Mouse (Mus musculus) kidney, adult 2 months (tissue): ENCODE data around the gene Gpr4.

Experiments used
- CTCF ChIP-seq: fragments of 200-500 bp; conservative IDR thresholded peaks from 2 replicates; pipeline ENCODE4 v1.5.1; 2011; ENCODE audit warnings: low read depth, mild to moderate bottlenecking, control low read depth, low read length, moderate library complexity, mixed read lengths; ENCODE audit not compliant: insufficient read depth, insufficient read length
- POLR2A ChIP-seq: fragments of 200-500 bp; IDR thresholded peaks from one replicate; pipeline ENCODE4 v1.6.1; 2011; ENCODE audit warnings: low read depth, low read length, control low read depth

DNA sequence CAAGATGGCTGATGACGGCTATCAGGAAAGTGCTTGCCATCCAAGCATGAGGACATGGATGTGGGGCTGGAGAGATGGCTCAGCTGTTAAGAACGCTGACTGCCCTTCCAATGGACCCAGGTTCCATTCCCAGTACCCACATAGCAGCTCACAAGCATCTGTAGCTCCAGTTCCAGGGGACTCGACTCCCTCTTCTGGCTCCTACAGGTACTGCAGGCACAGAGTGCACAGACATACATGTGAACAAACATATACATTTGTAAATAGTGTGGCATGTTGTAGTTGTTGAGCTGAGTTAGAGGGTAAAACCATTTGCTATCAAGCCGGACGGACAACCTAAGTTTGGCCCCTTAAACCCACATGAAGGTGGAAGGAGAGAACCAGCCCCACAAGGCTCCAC lies 2.3 kb upstream of the Gpr4 start:
- no peak for TF ChIP-seq POLR2A
- no peak; the same call in 1 of the 2 replicates for TF ChIP-seq CTCF
